Mouse (Mus musculus) left cerebral cortex, postnatal 14 days (tissue): Measurements from ENCODE around the gene Zkscan4. TPM values are rescaled to one million over a fixed set of nuclear protein-coding genes. Genes with fewer than 3 reads are reported as not detected.
"Not testable (repeated sequence)": the region's sequence is repeated elsewhere in the genome, so short reads cannot be mapped to it uniquely, and the experiment has no call there.

Experiments used
- DNase-seq, 2 experiments: peaks; one replicate each; pipeline ENCODE4 v3.0.0; 2021 to 2022; ENCODE audit warnings: low spot score in 2 of 2, mixed read lengths in 1 of 2
- intact Hi-C: fragments of 180-260 bp; cut with DNase I; formaldehyde crosslinking; loops from one replicate; pipeline ENCODE4 v1.15.1; 2025
- long read RNA-seq, 2 experiments: library from polyadenylated mRNA; stranded (forward); transcript quantifications; one replicate each; pipeline ENCODE4 v2.0.0; 2021
- total RNA-seq, 2 experiments: library from RNA; stranded (reverse); gene quantifications; 2 replicates each; pipeline ENCODE4 v1.2.3; 2021

Gene Zkscan4
- total RNA-seq: 1 to 10 TPM; 7.2 to 7.3 TPM
- long read RNA-seq, experiment 1, transcript Zkscan4-201 (3 exons, 2,400 nt): major isoform, 5 of 6 reads
- long read RNA-seq, experiment 1, partial matches to known transcripts: 1 of 6 reads
- long read RNA-seq, experiment 1, other reads (novel, unspliced or antisense): 0 of 6 reads
- long read RNA-seq, experiment 2, transcript Zkscan4-201 (3 exons, 2,400 nt): major isoform, 7 of 9 reads
- long read RNA-seq, experiment 2, partial matches to known transcripts: 1 of 9 reads
- long read RNA-seq, experiment 2, other reads (novel, unspliced or antisense): 1 of 9 reads

DNA sequence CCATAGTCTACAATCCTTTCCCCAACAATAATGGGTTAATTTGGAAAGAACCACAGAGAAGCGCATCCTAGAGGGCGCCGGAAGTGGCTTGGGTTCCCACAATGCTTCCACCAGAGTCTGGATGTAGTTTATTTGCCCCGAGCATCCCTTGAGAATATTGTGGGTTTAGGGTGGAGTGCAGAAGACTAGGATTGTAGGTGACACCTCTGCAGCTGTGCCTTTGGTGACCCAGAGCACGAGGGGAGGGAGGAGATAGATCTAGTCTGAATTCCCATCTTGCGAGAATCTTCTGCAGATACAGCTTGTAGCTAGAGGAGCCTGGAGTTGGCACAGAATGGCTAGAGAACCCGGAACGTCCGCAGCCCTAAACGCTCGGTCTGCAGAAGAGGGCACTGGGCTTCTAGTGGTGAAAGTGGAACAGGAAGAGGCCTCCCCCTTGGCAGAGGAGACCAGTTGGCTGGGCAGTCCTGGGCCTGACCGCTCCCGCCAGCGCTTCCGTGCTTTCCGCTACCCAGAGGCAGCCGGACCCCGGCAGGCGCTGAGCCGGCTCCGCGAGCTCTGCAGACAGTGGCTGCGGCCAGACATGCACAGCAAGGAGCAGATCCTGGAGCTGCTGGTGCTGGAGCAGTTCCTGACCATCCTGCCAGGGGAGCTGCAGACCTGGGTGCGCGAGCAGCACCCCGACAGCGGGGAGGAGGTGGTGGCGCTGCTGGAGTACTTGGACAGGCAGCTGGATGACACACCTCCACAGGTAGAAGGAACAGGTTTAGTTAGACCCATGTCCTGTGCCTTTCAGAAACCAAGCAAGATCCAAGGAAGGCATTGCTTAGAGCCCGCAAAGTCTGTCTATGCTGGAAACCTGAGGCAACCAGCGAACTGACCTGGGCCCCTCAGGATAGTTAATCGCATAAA is at the start of gene Zkscan4, which contains the start of gene Gm10065:
TSS of gene Zkscan4 (plus strand) at position 149 of the 912 bp plus-strand sequence.
TSS of gene Gm10065 (minus strand) at position 683 of the 912 bp plus-strand sequence.
- DNase-seq: peak; percentile 84
- intact Hi-C loops: loop anchor here (2.0 kb wide), 1 partner anchor 26 kb away; the partner anchor contains the start of gene Zscan26

DNA sequence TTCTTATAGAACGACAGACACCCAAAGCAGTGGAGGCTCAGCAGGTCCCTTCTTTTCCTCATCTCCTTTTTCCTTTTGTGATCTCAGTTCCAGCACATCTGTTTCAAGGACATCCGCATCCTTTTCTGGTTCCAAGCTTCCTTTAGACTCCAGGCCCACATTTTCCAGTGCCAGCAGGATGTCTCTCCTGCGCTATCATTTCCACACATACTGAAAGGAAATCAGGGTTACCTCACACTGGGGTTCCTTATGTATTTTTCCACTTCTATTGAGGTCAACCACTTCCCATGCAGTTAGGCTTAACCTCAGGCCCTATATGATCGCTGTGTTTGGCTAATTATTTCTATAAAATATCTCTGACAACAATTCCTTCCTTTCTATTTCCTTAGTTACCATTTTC is 43.2 kb upstream of the Zkscan4 start:
- DNase-seq: no peak
- intact Hi-C loops: no loop called here

DNA sequence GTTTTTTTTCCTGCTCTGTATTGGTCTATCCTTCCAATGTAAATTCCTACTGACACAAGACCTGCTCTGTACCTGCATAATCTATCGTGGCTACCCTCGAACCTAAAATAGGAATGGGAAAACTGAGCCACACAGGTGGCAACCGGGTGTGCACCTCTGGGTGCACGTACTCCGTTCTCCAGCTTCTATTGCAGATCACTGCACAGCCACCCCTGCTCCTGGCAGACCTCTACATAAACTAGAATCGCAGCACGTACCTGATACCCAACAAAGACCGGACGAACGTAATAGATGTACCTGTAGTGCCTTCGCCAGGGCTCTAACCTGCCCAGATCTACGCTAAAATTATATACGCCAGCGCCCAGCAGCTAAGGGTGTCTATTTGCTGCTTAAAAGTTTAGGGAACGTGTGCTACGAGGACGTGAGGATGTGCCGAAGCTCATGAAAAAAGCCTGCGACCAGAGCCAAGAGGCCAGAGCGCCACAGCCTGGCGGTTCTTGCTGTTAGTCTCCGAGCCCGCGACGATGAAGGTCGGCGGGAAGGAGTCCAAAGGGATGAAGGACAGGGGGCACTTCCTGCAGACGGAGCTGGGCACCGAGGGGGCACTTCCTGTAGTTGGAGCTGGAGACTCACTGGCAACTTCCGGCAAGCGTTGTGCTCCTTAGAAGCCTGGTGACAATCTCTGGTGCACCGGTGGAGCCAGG is 38.1 kb upstream of the Zkscan4 start, which contains the start of gene Pgbd1:
TSS of gene Pgbd1 (minus strand) at position 556 of the 704 bp plus-strand sequence.
- intact Hi-C loops: no loop called here
- peak; percentile 70 to 80 for DNase-seq

DNA sequence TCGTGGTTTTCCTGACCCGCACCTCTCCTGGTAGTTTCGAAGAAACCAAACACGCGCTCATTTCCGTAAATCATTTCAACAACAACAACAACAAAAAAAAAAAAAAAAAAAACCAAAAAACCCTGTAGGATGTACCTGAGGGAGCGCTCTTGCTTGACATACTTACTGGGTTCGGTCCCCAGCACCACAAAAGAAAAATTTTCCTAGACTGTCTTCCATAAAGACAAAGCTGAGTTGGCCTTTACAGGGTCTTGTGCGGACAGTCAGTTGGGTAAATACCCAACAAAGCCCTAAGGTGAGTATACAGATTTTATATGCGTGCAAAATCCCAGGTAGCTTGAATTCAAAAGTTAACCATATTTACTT is 37.5 kb upstream of the Zkscan4 start:
- no peak for DNase-seq
- intact Hi-C loops: no loop called here

DNA sequence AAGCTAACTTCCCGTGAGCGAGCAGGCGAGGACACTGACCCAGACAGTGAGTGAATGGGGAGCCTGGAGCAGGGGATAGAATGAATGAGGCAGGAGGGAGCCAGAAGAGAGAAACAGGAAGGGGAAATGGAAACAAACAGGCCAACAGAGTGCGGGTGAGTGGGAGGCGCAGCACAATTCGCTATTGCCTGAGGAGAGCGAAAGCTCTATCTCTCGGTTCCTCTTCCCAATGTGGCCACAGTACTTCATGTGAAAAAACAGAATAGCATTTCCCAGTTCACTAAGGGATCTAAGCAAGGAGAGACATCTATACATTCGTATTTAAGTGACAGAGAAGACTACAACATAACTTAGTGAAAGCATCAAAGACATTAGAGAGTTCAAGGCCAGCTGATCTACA is 31.9 kb upstream of the Zkscan4 start:
- no peak for DNase-seq
- intact Hi-C loops: no loop called here

DNA sequence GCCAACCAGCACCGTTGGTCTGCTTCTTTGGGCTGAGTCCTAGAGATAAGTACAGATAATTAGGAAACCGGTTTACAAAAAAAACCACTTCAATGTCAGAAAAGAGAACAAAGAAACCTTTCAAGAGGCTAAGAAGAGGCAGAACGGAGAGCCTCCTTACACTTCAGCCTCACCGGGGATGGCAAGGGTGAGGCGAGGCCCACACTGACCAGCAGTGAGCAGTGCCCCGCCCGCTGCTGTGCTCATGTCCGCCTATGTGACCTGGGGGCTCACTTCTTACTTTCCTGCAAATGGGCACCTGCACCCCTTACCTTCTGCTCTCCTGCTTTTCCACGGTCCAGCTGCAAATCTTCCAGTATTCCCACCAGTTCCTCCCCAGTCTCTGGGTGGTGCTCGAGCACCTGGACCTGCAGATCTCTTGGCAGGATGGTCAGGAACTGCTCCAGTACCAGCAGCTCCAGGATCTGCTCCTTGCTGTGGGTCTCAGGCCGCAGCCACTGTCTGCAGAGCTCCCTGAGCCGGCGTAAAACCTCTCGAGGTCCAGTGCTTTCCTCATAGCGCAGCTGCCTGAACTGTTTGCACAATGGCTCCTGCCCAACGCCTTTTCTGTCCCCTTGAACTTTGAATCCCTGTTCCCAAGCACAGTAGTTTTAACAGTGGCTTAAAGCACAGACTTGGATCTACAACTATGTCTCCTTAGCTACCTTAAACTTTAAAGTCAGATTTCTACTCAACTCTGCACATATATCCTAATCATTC is 30.7 kb upstream of the Zkscan4 start:
- intact Hi-C loops: no loop called here
- DNase-seq: no peak

DNA sequence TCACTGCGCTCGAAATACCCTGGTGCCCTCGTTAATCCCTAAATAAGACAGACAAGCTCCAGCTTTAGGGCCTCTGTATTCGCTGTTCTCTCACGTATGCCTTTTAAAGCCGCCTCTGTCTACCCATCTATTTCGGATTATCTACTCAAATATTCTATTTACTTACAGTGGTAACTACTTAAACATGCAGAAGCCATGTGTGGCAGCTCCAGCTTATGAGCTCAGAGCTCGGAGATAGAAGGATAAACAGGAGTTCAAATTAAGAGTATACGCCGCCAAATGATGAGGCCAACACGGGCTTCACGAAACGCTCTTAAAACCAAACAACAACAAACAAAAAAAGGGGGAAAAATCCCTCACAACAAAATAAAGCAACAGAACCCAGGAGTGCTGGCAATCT is 25.7 kb upstream of the Zkscan4 start:
- DNase-seq: no peak
- intact Hi-C loops: loop anchor here (2.0 to 5.0 kb wide), 2 partner anchors 26 to 51 kb away; partner anchors contain the start of genes Gm10065, Zkscan3 and Zkscan4

DNA sequence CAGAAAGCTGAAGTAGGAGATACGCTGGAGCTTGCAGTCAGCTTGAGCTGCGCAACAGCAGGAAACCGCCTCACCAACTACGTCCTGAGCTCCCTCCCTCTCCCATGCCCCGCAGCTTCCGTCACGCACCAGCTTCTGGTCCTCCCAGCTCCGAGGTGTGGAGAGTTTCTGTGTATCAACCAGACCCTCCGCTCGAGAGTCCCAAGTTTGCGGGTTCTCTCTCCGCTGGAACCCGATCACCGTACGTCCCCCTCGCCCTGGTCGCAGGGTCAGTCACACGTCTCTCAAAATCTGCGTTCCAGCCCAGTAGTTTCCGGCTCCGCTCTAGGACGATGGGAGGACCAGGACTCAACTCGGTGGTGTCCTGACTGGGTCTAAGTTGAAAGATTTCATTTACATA is 25.3 kb upstream of the Zkscan4 start, which contains the start of gene Zscan26:
TSS of gene Zscan26 (minus strand) at position 282 of the 400 bp plus-strand sequence.
- intact Hi-C loops: loop anchor here (2.0 to 5.0 kb wide), 2 partner anchors 25 to 51 kb away; partner anchors contain the start of genes Gm10065, Zkscan3 and Zkscan4
- peak; percentile 77 to 83 for DNase-seq

DNA sequence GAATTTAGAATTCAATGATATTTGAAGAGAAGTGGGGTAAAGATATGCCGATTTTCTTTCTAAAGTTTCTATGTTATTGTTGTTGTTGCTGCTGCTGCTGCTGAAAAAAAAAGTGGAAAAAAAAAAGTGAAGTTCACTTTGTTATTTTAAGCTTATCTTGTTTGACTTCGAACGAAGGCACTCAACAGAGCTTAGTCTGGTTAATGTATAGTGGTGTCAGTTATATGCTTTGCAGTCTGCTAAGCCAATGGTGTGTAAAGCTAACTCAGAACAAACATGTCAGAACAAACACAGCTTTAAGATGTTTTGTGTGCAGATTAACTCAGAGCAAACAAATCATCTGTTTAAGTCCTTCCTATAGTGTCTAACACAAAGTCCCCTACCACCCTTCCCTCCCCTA is 24.6 kb upstream of the Zkscan4 start:
- intact Hi-C loops: loop anchor here (5.0 kb wide), 1 partner anchor 52 kb away; the partner anchor contains the start of gene Zkscan3
- DNase-seq: no peak

DNA sequence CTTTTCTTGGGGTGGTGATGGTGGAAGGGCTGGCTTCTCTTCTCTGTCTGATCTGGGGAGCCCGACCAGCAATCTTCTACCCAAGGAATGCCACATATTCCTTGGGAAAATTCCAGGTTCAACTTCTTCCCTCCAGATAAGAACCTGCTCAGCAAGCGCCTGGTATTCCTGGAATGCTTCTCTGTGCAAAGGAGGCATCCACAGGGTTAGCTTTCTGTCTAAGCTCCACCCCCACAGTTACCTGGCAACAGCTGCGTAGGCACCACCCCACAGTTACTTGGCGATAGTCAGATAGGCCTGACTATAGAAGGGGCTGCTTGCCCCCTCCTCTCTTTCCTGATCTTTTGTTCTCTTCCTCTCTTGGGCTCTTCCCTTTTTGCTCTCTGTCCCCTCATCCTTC is 22.4 kb upstream of the Zkscan4 start:
- intact Hi-C loops: no loop called here
- no peak for DNase-seq

DNA sequence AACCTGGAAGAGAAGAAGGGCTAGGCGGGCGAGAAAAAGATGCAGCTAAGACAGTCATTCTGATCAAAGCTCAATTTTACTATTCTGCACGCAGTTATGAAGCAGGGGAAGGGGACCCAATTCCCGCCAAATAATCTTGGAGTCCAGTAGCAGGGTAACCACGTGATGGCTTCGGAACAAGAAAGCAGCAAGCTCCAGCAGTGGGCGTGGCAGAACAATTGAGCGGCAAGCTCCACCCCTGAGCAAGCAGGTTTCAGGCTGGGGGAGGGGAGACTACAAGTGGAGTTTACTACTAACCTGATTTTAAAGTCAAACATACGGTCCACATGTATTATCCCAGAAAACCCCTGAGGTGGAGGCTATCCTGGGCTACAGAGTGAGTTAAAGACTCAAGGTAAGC is 16.2 kb upstream of the Zkscan4 start:
- DNase-seq, intact Hi-C loops: not testable (repeated sequence)

DNA sequence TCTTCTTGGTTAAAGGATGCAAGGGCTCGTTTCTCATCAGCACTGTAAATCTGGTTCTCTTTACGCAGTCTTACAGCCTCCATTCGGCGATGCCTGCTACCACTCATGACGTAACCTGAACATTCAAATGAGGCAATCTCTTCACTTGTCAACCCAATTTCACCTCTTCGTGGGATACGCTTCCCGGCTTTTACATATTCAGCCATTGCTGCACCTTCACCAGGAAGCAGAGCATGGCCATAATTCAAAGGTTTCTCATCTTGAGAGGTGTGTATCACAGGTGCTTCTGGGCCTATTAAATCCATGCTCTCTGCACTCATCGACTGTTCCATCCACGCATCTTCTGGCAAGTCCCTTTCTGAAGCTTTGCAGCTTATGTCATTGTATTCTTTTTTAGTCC is 11.4 kb upstream of the Zkscan4 start:
- intact Hi-C loops: no loop called here
- DNase-seq: no peak

DNA sequence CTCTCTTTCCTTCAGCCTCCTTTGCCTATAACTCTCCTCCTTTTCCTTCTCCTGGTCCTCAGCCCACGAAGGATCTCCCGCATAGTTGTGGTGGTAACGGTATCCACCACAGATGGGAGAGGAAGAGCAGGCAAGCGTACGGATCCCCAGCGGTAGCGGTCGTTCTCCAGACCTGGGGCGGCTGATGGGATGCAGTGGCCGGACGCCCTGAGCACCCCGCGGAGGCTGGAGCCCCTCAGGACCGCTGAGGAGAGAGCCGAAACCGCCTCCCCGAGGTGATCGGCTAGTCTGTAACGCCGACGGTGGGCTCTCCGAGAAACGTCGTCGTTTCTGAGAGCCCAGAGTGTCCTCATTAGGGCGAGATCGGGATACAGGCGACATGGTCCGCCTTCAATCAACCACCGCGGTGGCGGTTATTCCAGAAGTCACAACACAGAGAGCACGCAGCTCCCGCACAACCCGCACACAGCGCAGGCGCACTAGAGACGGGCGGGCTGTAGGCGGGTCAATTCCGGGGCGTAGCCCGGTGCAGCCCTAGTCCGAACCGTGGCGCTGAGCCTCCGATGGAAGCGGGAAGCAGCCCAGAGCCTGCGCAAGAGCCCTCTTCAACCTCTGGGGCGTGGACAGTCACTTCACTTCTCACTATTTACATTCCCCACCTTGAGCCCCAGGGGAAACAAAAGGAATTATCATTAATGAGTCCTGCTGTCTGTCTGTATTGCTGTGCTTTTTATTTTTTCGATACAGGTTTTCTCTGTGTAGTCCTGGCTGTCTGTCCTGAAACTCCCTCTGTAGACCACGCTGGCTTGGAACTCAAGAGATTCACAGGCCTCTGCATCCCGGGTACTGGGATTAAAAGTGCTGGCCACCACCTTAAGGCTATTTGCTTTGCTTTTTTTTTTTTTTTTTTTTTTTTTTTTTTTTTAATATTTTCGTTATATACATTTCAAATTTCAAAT is 10.4 kb upstream of the Zkscan4 start, which contains the start of gene Nkapl:
TSS of gene Nkapl (minus strand) at position 449 of the 959 bp plus-strand sequence.
- intact Hi-C loops: no loop called here
- DNase-seq: peak; percentile 49 to 74

DNA sequence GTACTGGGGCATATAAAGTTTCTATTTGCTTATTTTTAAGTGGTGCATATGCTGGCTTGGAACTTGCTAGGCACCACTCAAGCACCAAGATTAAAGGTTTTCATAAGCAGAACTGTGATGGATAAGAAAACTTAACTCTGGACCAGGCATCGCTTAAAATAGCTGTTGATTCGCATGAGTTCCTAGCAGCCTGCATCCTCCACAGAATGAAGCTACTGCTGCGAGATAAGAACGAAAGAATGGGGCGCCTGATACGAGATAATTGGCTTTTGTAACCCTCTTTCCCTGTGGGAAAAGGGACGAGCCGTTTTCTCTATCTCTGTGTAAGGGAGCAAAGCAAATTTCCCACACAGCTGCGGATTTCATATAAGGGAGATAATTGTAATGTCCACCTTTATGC is 9.6 kb upstream of the Zkscan4 start:
- no peak for DNase-seq
- intact Hi-C loops: no loop called here

DNA sequence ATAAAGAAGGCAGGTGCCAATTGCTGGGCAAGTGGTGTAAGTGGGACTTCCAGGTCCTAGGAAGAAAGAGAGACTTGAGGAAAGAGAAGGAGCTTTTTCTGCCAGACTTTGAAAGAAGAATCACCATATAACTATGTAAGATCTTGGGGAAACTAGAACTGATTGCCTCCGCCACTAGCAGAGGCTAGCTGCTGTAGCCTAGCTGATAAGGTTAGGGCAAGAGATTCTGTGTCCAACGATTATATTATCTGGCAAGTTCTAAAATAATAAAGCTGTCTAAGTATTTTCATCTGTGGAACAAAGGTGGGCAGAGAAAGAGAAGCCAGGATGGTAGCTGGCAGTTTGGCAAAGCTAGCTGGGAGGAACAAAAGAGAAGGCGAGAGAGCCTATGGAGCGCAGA is 6.3 kb upstream of the Zkscan4 start:
- intact Hi-C loops: no loop called here
- no peak for DNase-seq

DNA sequence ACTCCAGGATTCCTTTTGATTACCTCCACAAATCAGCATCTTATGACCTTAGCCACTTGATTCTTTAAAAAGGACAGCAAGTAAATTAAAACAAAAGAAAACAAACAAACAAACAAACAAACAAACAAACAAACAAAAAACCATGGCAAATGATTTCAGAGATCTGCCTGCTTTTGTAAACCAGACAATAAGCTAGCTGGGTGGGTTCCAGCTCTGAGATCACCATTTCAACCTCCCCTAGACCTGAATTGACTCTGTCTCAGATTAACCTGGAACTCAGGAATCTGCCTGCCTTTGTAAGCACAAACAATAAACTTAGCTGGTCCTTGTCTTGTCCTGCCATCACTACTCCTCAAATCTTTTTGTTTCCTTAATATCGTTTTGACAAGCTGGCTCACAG is 8.2 kb downstream of the Zkscan4 start:
- intact Hi-C loops: no loop called here

DNA sequence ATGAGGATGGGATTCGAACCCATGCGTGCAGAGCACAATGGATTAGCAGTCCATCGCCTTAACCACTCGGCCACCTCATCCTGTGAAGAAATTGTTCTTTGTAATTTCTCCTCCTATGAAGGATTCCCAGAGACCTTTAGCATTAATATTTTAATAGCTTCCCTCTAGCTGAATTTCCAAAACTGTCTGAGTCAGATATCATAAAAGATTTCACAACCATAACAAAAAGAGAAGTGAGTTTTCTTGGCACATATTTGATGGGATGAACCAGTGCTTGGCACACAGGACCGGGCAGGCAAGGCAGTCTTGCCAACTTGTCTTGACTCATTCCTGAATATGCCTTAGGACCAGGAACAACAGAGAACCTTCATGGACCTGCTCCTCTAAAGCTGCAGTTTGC is 14.1 kb downstream of the Zkscan4 start:
- intact Hi-C loops: no loop called here
- no peak for DNase-seq

More for the DNA sequence above, 8.2 kb downstream of the Zkscan4 start:
- no peak for DNase-seq

DNA sequence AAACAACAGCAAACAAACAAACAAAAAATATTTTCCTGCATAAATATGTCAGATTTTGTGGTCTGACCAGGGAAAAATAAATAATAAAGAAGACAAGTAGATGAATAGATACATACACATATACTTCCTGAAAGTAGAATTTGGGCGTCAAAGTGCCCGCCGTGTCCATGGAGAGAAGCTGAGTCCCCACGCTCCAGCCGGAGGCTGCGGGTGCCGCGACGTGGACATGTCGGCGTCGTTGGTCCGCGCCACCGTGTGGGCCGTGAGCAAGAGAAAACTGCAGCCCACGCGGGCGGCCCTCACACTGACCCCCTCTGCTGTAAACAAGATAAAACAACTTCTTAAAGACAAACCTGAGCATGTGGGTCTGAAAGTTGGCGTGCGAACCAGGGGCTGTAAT is 16.4 kb downstream of the Zkscan4 start, which contains the start of gene AK157302:
TSS of gene AK157302 (plus strand) at position 144 of the 400 bp plus-strand sequence.
- peak in 1 of 2 experiments; percentile 12 for DNase-seq
- intact Hi-C loops: no loop called here
